Mouse (Mus musculus): ENCODE results near the gene Smim14. TPM values are rescaled to one million over a fixed set of nuclear protein-coding genes. Genes with fewer than 3 reads are reported as not detected.
"Not testable (repeated sequence)": the region's sequence is repeated elsewhere in the genome, so short reads cannot be mapped to it uniquely, and the experiment has no call there.

The Smim14 gene
- total RNA-seq, 2 experiments from 2014 or later = 149 to 159 TPM

- DNase-seq (ENCODE audit: low spot score in 2 of 2) = no peak
- TF ChIP-seq CTCF (conservative IDR thresholded peaks at IDR 0.05) = peak; percentile 62
- Histone ChIP-seq H3K27ac (no peak overlapping the region), H3K4me3 (no peak overlapping the region)
Observed at GRCm38 (mm10) chr5:65478224-65478623, 58.8 kb downstream of the Smim14 start.

GRCm38 (mm10) chr5:65476739-65477138 is 60.2 kb downstream of the Smim14 start:
- H3K4me3 ChIP-seq; H3K27ac ChIP-seq; DNase-seq (ENCODE audit: low spot score in 2 of 2): not testable (repeated sequence)

- TF ChIP-seq CTCF (conservative IDR thresholded peaks at IDR 0.05) = no peak
- no peak overlapping the region for H3K4me3 ChIP-seq
- no peak for DNase-seq (ENCODE audit: low spot score in 2 of 2)
- H3K27ac ChIP-seq = no peak overlapping the region
Observed at GRCm38 (mm10) chr5:65475806-65476205, 61.2 kb downstream of the Smim14 start.

- Histone ChIP-seq H3K27ac (peak overlapping the region; percentile 53), H3K4me3 (no peak overlapping the region)
- no peak for TF ChIP-seq CTCF (conservative IDR thresholded peaks at IDR 0.05)
- peak in 1 of 2 experiments; percentile 41 for DNase-seq (ENCODE audit: low spot score in 2 of 2)
Observed at GRCm38 (mm10) chr5:65469766-65470165, 67.2 kb downstream of the Smim14 start.

- Histone ChIP-seq H3K4me3 (no peak overlapping the region), H3K27ac (no peak overlapping the region)
- no peak for TF ChIP-seq CTCF (conservative IDR thresholded peaks at IDR 0.05)
- DNase-seq (ENCODE audit: low spot score in 2 of 2) = no peak
Observed at GRCm38 (mm10) chr5:65466911-65467310, 70.1 kb downstream of the Smim14 start.

- Histone ChIP-seq H3K4me3 (no peak overlapping the region), H3K27ac (no peak overlapping the region)
- TF ChIP-seq CTCF (conservative IDR thresholded peaks at IDR 0.05) = no peak
- DNase-seq (ENCODE audit: low spot score in 2 of 2) = no peak
Observed at GRCm38 (mm10) chr5:65460361-65460760, 76.6 kb downstream of the Smim14 start.

- no peak for TF ChIP-seq CTCF (conservative IDR thresholded peaks at IDR 0.05)
- Histone ChIP-seq H3K27ac (no peak overlapping the region), H3K4me3 (no peak overlapping the region)
- no peak for DNase-seq (ENCODE audit: low spot score in 2 of 2)
Observed at GRCm38 (mm10) chr5:65459454-65459853, 77.5 kb downstream of the Smim14 start.

GRCm38 (mm10) chr5:65457846-65458245 is 79.1 kb downstream of the Smim14 start:
- Histone ChIP-seq H3K27ac (0 out of 2 replicates have a peak overlapping the region, but pooled peaks have one; percentile 43), H3K4me3 (no peak overlapping the region)
- DNase-seq (ENCODE audit: low spot score in 2 of 2) = no peak
- TF ChIP-seq CTCF (conservative IDR thresholded peaks at IDR 0.05) = no peak

- Histone ChIP-seq H3K4me3 (no peak overlapping the region), H3K27ac (0 out of 2 replicates have a peak overlapping the region, but pooled peaks have one; percentile 43)
- DNase-seq (ENCODE audit: low spot score in 2 of 2) = no peak
- TF ChIP-seq CTCF (conservative IDR thresholded peaks at IDR 0.05) = no peak
Observed at GRCm38 (mm10) chr5:65457086-65457827, 79.7 kb downstream of the Smim14 start.

- H3K4me3 ChIP-seq = no peak overlapping the region
- no peak for TF ChIP-seq CTCF (conservative IDR thresholded peaks at IDR 0.05)
- DNase-seq (ENCODE audit: low spot score in 2 of 2) = no peak
- H3K27ac ChIP-seq = no peak overlapping the region
Observed at GRCm38 (mm10) chr5:65454771-65455170, 82.2 kb downstream of the Smim14 start.

- DNase-seq (ENCODE audit: low spot score in 2 of 2) = no peak
- no peak overlapping the region for H3K4me3 ChIP-seq
- H3K27ac ChIP-seq = no peak overlapping the region
- no peak for TF ChIP-seq CTCF (conservative IDR thresholded peaks at IDR 0.05)
Observed at GRCm38 (mm10) chr5:65448941-65449340, 88.0 kb downstream of the Smim14 start.

GRCm38 (mm10) chr5:65447826-65448225 is 89.2 kb downstream of the Smim14 start:
- no peak for TF ChIP-seq CTCF (conservative IDR thresholded peaks at IDR 0.05)
- no peak overlapping the region for H3K27ac ChIP-seq
- no peak for DNase-seq (ENCODE audit: low spot score in 2 of 2)
- no peak overlapping the region for H3K4me3 ChIP-seq

GRCm38 (mm10) chr5:65446756-65447155 is 90.2 kb downstream of the Smim14 start:
- no peak for TF ChIP-seq CTCF (conservative IDR thresholded peaks at IDR 0.05)
- DNase-seq (ENCODE audit: low spot score in 2 of 2) = no peak
- Histone ChIP-seq H3K27ac (no peak overlapping the region), H3K4me3 (no peak overlapping the region)

- TF ChIP-seq CTCF (conservative IDR thresholded peaks at IDR 0.05) = no peak
- no peak for DNase-seq (ENCODE audit: low spot score in 2 of 2)
- no peak overlapping the region for H3K27ac ChIP-seq
- no peak overlapping the region for H3K4me3 ChIP-seq
Observed at GRCm38 (mm10) chr5:65444981-65445380, 92.0 kb downstream of the Smim14 start.

All from layer of hippocampus, adult 2 months (tissue).